Mouse (Mus musculus): Measurements from ENCODE around the gene Acot7. TPM values are rescaled to one million over a fixed set of nuclear protein-coding genes. Genes with fewer than 3 reads are reported as not detected.
A peak's percentile ranks its signal among the peaks of the same experiment; 100 is the strongest.

The Acot7 gene
- polyA plus RNA-seq, 1 experiment from 2014 or later: 427 TPM

DNA sequence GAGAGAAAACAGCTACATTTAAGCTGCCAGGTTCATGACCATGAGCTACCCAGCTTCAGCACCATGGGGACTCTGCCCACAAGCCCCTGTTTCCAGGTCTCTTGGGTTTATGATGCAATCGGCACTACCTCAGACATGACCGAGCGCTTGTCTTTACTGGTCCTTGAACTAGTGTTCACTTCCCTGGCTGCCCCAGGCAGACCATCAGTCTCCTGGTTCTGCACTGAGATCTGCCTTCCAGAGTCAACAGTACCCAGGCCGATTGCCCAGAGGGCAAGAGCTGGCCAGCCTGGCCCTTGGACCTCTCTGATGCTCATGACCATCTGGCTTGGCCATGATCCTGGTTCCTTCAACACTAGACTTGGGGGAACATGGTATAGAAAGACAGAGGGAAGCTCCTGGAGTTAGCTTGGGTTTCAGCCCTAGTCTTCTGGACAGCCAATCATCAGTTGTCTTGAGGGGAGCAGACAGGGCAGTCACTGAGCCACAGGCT is 54.5 kb downstream of the Acot7 start:
- Histone ChIP-seq H3K4me1 (replicated peaks) (peaks cover 10% of the 10 kb centered on the region), H3K36me3 (peaks cover 24% of the 10 kb centered on the region), H3K4me2 (no peak overlapping the region), H3K27me3 (no peaks in the 10 kb centered on the region), H3K9ac (no peak overlapping the region), H3K4me3 (no peak overlapping the region), H3K9me3 (no peaks in the 10 kb centered on the region), H3K27ac (replicated peaks) (no peak overlapping the region)
- WGBS: 88% methylated on average over 4 of the region's 4 CpGs
- ATAC-seq (ENCODE audit: low FRiP score, low read depth): no peak

GRCm38 (mm10) chr4:152239974-152240373 is 62.0 kb downstream of the Acot7 start:
- H3K9me3 ChIP-seq: no peaks in the 10 kb centered on the region
- H3K27ac ChIP-seq (replicated peaks): no peak overlapping the region
- H3K36me3 ChIP-seq: peaks cover 30% of the 10 kb centered on the region
- 67% methylated on average over 4 of the region's 4 CpGs for WGBS
- H3K27me3 ChIP-seq: no peaks in the 10 kb centered on the region
- no peak overlapping the region for H3K4me2 ChIP-seq
- H3K9ac ChIP-seq: no peak overlapping the region
- no peak overlapping the region for H3K4me3 ChIP-seq
- H3K4me1 ChIP-seq (replicated peaks): peaks cover under 1% of the 10 kb centered on the region; the same call in 1 of the 2 replicates
- no peak for ATAC-seq (ENCODE audit: low FRiP score, low read depth)

GRCm38 (mm10) chr4:152243241-152243891 is 65.4 kb downstream of the Acot7 start:
- Histone ChIP-seq H3K4me2 (no peak overlapping the region), H3K27ac (replicated peaks) (no peak overlapping the region), H3K9ac (no peak overlapping the region), H3K36me3 (peaks cover 13% of the 10 kb centered on the region), H3K9me3 (no peaks in the 10 kb centered on the region), H3K27me3 (no peaks in the 10 kb centered on the region), H3K4me1 (replicated peaks) (peaks cover 18% of the 10 kb centered on the region), H3K4me3 (no peak overlapping the region)
- 89% methylated on average over 9 of the region's 9 CpGs for WGBS
- no peak for ATAC-seq (ENCODE audit: low FRiP score, low read depth)

- no peaks in the 10 kb centered on the region for H3K9me3 ChIP-seq
- WGBS: 95% methylated on average over 8 of the region's 8 CpGs
- H3K27ac ChIP-seq (replicated peaks): no peak overlapping the region
- ATAC-seq (ENCODE audit: low FRiP score, low read depth): no peak
- no peak overlapping the region for H3K4me3 ChIP-seq
- H3K27me3 ChIP-seq: no peaks in the 10 kb centered on the region
- no peak overlapping the region for H3K9ac ChIP-seq
- peaks cover 7% of the 10 kb centered on the region for H3K36me3 ChIP-seq
- no peak overlapping the region for H3K4me2 ChIP-seq
- H3K4me1 ChIP-seq (replicated peaks): peaks cover 18% of the 10 kb centered on the region
Observed at GRCm38 (mm10) chr4:152243969-152244368, 66.0 kb downstream of the Acot7 start.

DNA sequence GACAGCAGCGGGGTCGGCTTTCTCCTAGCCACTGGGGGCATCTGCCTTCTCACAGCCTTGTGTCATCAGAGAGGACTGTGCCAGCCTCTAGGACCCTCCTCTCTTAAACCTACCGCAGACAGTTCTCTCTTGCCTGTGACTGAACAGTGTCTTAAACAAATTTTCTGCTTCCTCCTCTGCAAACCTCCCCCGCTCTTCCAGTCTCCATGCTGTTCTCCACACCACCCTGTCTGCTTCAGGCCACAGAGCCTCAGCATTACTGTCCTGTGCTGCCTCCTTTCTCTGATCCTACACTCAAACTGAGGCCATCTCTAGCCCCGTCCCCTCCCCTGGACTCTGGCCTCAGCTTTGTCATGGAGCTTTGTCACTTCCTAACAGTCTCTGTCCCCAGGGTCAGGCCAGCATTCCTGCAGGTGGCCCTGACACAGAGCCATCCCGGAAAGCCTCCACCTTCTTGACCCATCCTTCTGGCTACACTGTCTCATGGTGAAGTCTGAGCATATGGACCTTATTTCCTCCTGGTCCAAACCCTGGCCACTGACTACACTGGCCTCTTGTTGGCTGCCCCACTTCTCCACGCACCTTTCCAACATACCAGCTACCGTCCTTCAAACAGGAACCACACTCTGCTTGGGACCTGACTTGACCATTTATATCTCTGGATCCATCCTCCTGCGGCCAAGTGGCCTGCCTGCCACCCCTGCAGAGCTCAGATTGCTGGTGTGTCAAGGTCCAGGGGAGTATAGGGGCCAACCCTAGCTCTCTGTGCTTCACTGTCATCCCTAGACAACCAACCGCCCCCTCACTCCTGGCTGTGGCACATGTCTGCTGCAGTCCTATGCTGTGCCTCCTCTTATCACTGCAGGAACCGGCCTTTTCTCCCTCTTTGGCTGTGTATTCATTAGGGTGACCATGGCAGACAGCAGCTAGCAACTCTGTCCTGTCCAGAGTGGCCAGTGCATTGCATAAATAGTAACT is 66.9 kb downstream of the Acot7 start:
- no peaks in the 10 kb centered on the region for H3K27me3 ChIP-seq
- H3K9me3 ChIP-seq: no peaks in the 10 kb centered on the region
- H3K36me3 ChIP-seq: no peaks in the 10 kb centered on the region
- no peak for ATAC-seq (ENCODE audit: low FRiP score, low read depth)
- no peak overlapping the region for H3K4me3 ChIP-seq
- no peak overlapping the region for H3K4me2 ChIP-seq
- 86% methylated on average over 11 of the region's 11 CpGs for WGBS
- H3K27ac ChIP-seq (replicated peaks): peak overlapping the region; percentile 47; the same call in 1 of the 2 replicates
- H3K4me1 ChIP-seq (replicated peaks): peaks cover 18% of the 10 kb centered on the region
- no peak overlapping the region for H3K9ac ChIP-seq

DNA sequence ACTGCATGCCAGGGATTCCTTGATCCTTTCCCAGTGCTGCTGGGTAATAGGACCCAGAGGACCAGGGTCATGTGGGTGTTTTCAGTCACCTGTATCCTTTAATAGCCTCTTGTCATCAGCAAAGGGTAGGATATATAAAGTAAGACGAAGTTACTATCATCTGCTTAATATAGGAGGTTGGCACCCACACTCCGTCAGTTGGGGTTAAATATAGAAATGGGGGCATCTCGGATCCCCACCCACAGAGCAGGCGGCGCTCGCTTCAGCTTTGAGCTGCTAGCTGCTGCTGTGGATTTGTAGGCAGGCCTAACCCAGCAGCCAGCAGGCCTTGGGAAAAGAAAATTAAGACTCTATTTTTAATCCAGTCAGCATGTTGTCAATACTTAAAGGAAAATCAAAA is 68.1 kb downstream of the Acot7 start:
- 65% methylated on average over 6 of the region's 6 CpGs for WGBS
- no peaks in the 10 kb centered on the region for H3K9me3 ChIP-seq

GRCm38 (mm10) chr4:152247195-152247594 is 69.3 kb downstream of the Acot7 start:
- Histone ChIP-seq H3K4me3 (no peak overlapping the region), H3K4me1 (replicated peaks) (peaks cover 18% of the 10 kb centered on the region), H3K9me3 (no peaks in the 10 kb centered on the region), H3K27me3 (no peaks in the 10 kb centered on the region), H3K36me3 (no peaks in the 10 kb centered on the region), H3K9ac (no peak overlapping the region), H3K27ac (replicated peaks) (no peak overlapping the region), H3K4me2 (no peak overlapping the region)
- no peak for ATAC-seq (ENCODE audit: low FRiP score, low read depth)
- WGBS: 82% methylated on average over 3 of the region's 3 CpGs

More for the DNA sequence above, 68.1 kb downstream of the Acot7 start:
- no peaks in the 10 kb centered on the region for H3K27me3 ChIP-seq
- H3K4me3 ChIP-seq: no peak overlapping the region
- ATAC-seq (ENCODE audit: low FRiP score, low read depth): no peak
- no peak overlapping the region for H3K4me2 ChIP-seq
- H3K4me1 ChIP-seq (replicated peaks): peaks cover 18% of the 10 kb centered on the region
- H3K36me3 ChIP-seq: no peaks in the 10 kb centered on the region
- H3K9ac ChIP-seq: no peak overlapping the region
- H3K27ac ChIP-seq (replicated peaks): no peak overlapping the region

DNA sequence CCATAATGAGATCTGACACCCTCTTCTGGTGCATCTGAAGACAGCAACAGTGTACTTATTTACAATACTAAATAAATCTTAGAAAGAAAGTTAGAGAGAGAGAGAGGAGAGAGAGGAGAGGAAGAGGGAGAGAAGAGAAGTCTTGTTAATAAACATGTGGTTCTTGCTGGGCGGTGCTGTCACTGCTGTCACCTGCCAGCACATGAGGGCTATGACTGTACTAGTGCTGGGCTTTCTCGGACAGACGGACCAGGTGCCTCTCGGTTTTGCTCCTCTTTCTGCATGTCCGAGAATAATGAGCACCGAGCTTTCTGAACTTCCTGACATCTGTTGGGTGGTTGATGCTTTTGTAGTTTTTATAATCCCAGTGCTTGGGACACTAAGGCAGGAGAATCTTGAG is 72.7 kb downstream of the Acot7 start:
- no peak for ATAC-seq (ENCODE audit: low FRiP score, low read depth)
- Histone ChIP-seq H3K9me3 (no peaks in the 10 kb centered on the region), H3K4me2 (no peak overlapping the region), H3K4me3 (no peak overlapping the region), H3K36me3 (no peaks in the 10 kb centered on the region), H3K27me3 (no peaks in the 10 kb centered on the region), H3K27ac (replicated peaks) (no peak overlapping the region), H3K9ac (no peak overlapping the region), H3K4me1 (replicated peaks) (peaks cover 11% of the 10 kb centered on the region)
- WGBS: 93% methylated on average over 6 of the region's 6 CpGs

- H3K4me1 ChIP-seq (replicated peaks): 0 out of 2 replicates have a peak, but pooled peaks cover 9% of the 10 kb centered on the region
- no peaks in the 10 kb centered on the region for H3K36me3 ChIP-seq
- no peak overlapping the region for H3K4me3 ChIP-seq
- no peak overlapping the region for H3K27ac ChIP-seq (replicated peaks)
- WGBS: 75% methylated on average over 9 of the region's 9 CpGs
- H3K4me2 ChIP-seq: no peak overlapping the region
- H3K9ac ChIP-seq: no peak overlapping the region
- H3K9me3 ChIP-seq: no peaks in the 10 kb centered on the region
- ATAC-seq (ENCODE audit: low FRiP score, low read depth): no peak
- H3K27me3 ChIP-seq: no peaks in the 10 kb centered on the region
Observed at GRCm38 (mm10) chr4:152253183-152253759, 75.3 kb downstream of the Acot7 start.

GRCm38 (mm10) chr4:152257070-152257469 is 79.1 kb downstream of the Acot7 start:
- no peak overlapping the region for H3K4me2 ChIP-seq
- no peak for ATAC-seq (ENCODE audit: low FRiP score, low read depth)
- peaks cover 11% of the 10 kb centered on the region; the same call in 1 of the 2 replicates for H3K4me1 ChIP-seq (replicated peaks)
- peaks cover 9% of the 10 kb centered on the region for H3K36me3 ChIP-seq
- no peak overlapping the region for H3K4me3 ChIP-seq
- H3K27me3 ChIP-seq: no peaks in the 10 kb centered on the region
- H3K27ac ChIP-seq (replicated peaks): 0 out of 2 replicates have a peak overlapping the region, but pooled peaks have one; percentile 8
- 34% methylated on average over 6 of the region's 6 CpGs for WGBS
- no peaks in the 10 kb centered on the region for H3K9me3 ChIP-seq
- no peak overlapping the region for H3K9ac ChIP-seq

DNA sequence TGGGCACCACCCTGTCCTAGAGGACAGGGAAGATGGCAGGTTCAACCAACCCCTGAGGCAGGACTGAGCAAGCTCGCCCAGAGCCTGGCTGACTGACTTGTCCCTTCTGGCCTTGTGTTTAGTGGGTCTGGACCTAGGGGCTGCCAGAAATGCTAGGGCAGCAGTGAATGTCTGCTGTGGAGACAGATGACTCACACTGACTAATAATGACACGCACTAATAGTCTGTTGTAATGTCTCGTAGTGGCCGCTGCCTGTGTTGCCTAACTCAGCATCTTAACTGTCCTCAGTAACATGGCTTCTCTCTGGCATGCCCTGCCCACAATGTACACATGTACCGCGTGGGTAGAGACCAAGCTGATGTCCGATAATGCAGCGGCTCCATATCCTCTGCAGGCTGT is 82.5 kb downstream of the Acot7 start:
- WGBS: 92% methylated on average over 8 of the region's 8 CpGs

GRCm38 (mm10) chr4:152262187-152262586 is 84.3 kb downstream of the Acot7 start:
- Histone ChIP-seq H3K4me3 (no peak overlapping the region), H3K9ac (no peak overlapping the region), H3K9me3 (no peaks in the 10 kb centered on the region), H3K4me2 (no peak overlapping the region), H3K4me1 (replicated peaks) (peaks cover 29% of the 10 kb centered on the region), H3K36me3 (peaks cover 12% of the 10 kb centered on the region), H3K27me3 (no peaks in the 10 kb centered on the region), H3K27ac (replicated peaks) (no peak overlapping the region)
- 70% methylated on average over 9 of the region's 9 CpGs for WGBS
- no peak for ATAC-seq (ENCODE audit: low FRiP score, low read depth)

More for the DNA sequence above, 82.5 kb downstream of the Acot7 start:
- peaks cover 26% of the 10 kb centered on the region for H3K4me1 ChIP-seq (replicated peaks)
- no peaks in the 10 kb centered on the region for H3K27me3 ChIP-seq
- peaks cover 12% of the 10 kb centered on the region for H3K36me3 ChIP-seq
- no peak overlapping the region for H3K9ac ChIP-seq
- no peak overlapping the region for H3K4me3 ChIP-seq
- H3K4me2 ChIP-seq: no peak overlapping the region
- H3K9me3 ChIP-seq: no peaks in the 10 kb centered on the region
- H3K27ac ChIP-seq (replicated peaks): no peak overlapping the region
- ATAC-seq (ENCODE audit: low FRiP score, low read depth): no peak
